Mouse (Mus musculus) liver, embryonic 15.5 days (tissue): Measurements from ENCODE around the gene Man2c1. TPM values are rescaled to one million over a fixed set of nuclear protein-coding genes. Genes with fewer than 3 reads are reported as not detected.

ENCODE experiments used
- ATAC-seq: fragments of 200-750 bp; cut with Nextera tagmentation; 2 replicates; pipeline ENCODE4 v1.8.0; 2017; ENCODE audit warnings: moderate number of reproducible peaks, mild to moderate bottlenecking, moderate library complexity; ENCODE audit not compliant: insufficient read depth
- H3K27ac ChIP-seq: fragments of 300-500 bp; sonication (generic); replicated peaks from 2 replicates; pipeline ENCODE4 v1.5.1; 2015; ENCODE audit warnings: mild to moderate bottlenecking, inconsistent platforms
- H3K27me3 ChIP-seq: fragments of 300-500 bp; sonication (generic); 2 replicates; pipeline ENCODE4 v1.6.1; 2015; ENCODE audit warnings: mild to moderate bottlenecking, inconsistent platforms
- H3K36me3 ChIP-seq: fragments of 300-500 bp; sonication (generic); replicated peaks from 2 replicates; pipeline ENCODE4 v1.6.1; 2015; ENCODE audit warnings: moderate library complexity, mild to moderate bottlenecking, inconsistent platforms
- H3K4me1 ChIP-seq: fragments of 300-500 bp; sonication (generic); replicated peaks from 2 replicates; pipeline ENCODE4 v1.6.1; 2015; ENCODE audit warnings: inconsistent platforms
- H3K4me2 ChIP-seq: fragments of 300-500 bp; sonication (generic); 2 replicates; pipeline ENCODE4 v1.6.1; 2015; ENCODE audit warnings: moderate library complexity, mild to moderate bottlenecking, inconsistent platforms
- H3K4me3 ChIP-seq: fragments of 300-500 bp; sonication (generic); replicated peaks from 2 replicates; pipeline ENCODE4 v1.5.1; 2015; ENCODE audit warnings: mild to moderate bottlenecking, inconsistent platforms
- H3K9ac ChIP-seq: fragments of 300-500 bp; sonication (generic); 2 replicates; pipeline ENCODE4 v1.6.1; 2015; ENCODE audit warnings: moderate library complexity, mild to moderate bottlenecking, inconsistent platforms
- H3K9me3 ChIP-seq: fragments of 300-500 bp; sonication (generic); replicated peaks from 2 replicates; pipeline ENCODE4 v1.6.1; 2016; ENCODE audit warnings: inconsistent platforms
- WGBS: fragments of 180-500 bp; shearing (Covaris S2); methylation state at CpG from one replicate; pipeline ENCODE4 v1.1.7; 2015; ENCODE audit warnings: mixed read lengths; ENCODE audit not compliant: insufficient replicate concordance; 5-methylcytosine and 5-hydroxymethylcytosine counted together
- polyA plus RNA-seq: library from polyadenylated mRNA; unstranded; fragments of >200 nt; fragmentation: Nextera tagmentation; extraction: Ambion mirVana; gene quantifications from 2 replicates; pipeline ENCODE4 v1.2.1, GENCODE M21; 2015

Man2c1 gene
- 16.5 and 17.0 TPM in 2 replicates for polyA plus RNA-seq

- Histone ChIP-seq H3K36me3 (peaks cover 43% of the 10 kb centered on the region), H3K4me3 (peak within 1 kb of the TSS; percentile 64), H3K27me3 (no peaks in the 10 kb centered on the region), H3K4me2 (peak within 1 kb of the TSS; percentile 88), H3K4me1 (peaks cover 24% of the 10 kb centered on the region), H3K9ac (peak within 1 kb of the TSS; percentile 64), H3K9me3 (no peaks in the 10 kb centered on the region), H3K27ac (peak within 1 kb of the TSS; percentile 89)
- under 1% methylated on average over 58 of the region's 58 CpGs for WGBS
- ATAC-seq = peak; percentile 89
These were observed at the start of gene Man2c1 for GRCm38 (mm10) chr9:57130577-57131433. TSS of gene Man2c1 (plus strand) at chr9:57130690.

- H3K36me3 ChIP-seq = peaks cover 39% of the 10 kb centered on the region
- 78% methylated on average over 3 of the region's 3 CpGs for WGBS
These were observed 48.3 kb upstream of the Man2c1 start for GRCm38 (mm10) chr9:57082236-57082635.

GRCm38 (mm10) chr9:57117261-57117755 is 13.2 kb upstream of the Man2c1 start:
- Histone ChIP-seq H3K9me3 (no peaks in the 10 kb centered on the region), H3K36me3 (peaks cover 89% of the 10 kb centered on the region), H3K27ac (no peak overlapping the region), H3K27me3 (no peaks in the 10 kb centered on the region), H3K4me1 (no peaks in the 10 kb centered on the region), H3K4me3 (no peak overlapping the region), H3K4me2 (no peak overlapping the region), H3K9ac (no peak overlapping the region)
- ATAC-seq = no peak
- WGBS = 84% methylated on average over 13 of the region's 13 CpGs

More at GRCm38 (mm10) chr9:57082236-57082635, 48.3 kb upstream of the Man2c1 start:
- Histone ChIP-seq H3K9ac (no peak overlapping the region), H3K9me3 (no peaks in the 10 kb centered on the region), H3K4me3 (no peak overlapping the region), H3K27ac (no peak overlapping the region), H3K4me1 (peaks cover 15% of the 10 kb centered on the region), H3K4me2 (no peak overlapping the region), H3K27me3 (no peaks in the 10 kb centered on the region)
- ATAC-seq = no peak

GRCm38 (mm10) chr9:57129641-57130040 is 849 bp upstream of the Man2c1 start:
- Histone ChIP-seq H3K4me3 (peak overlapping the region; percentile 64), H3K36me3 (peaks cover 44% of the 10 kb centered on the region), H3K27ac (0 out of 2 replicates have a peak overlapping the region, but pooled peaks have one; percentile 21), H3K9ac (peak overlapping the region; percentile 64; the same call in 1 of the 2 replicates), H3K27me3 (no peaks in the 10 kb centered on the region), H3K9me3 (no peaks in the 10 kb centered on the region), H3K4me1 (peaks cover 24% of the 10 kb centered on the region), H3K4me2 (peak overlapping the region; percentile 88)
- ATAC-seq = no peak

DNA sequence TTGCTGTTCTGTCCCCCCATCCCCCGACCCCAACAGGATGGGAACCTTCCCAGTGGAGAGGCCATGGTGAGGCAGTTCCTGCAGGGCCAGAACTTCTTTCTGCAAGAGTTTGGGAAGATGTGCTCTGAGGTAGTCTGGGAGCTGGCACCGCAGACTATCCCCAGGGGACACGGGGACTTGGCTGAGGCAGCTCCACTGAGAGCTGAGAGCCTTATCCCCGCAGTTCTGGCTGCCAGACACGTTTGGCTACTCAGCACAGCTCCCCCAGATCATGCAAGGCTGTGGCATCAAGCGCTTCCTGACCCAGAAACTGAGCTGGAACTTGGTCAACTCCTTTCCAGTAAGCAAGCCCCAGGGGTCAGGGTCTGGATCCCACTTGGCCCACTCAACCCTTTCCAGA is 6.8 kb downstream of the Man2c1 start:
- peaks cover 72% of the 10 kb centered on the region for H3K36me3 ChIP-seq
- H3K9me3 ChIP-seq = no peaks in the 10 kb centered on the region
- 81% methylated on average over 6 of the region's 6 CpGs for whole genome bisulfite sequencing
- no peaks in the 10 kb centered on the region for H3K4me1 ChIP-seq
- H3K9ac ChIP-seq = no peak overlapping the region
- H3K27ac ChIP-seq = no peak overlapping the region
- H3K4me2 ChIP-seq = no peak overlapping the region
- ATAC-seq = no peak
- H3K27me3 ChIP-seq = no peaks in the 10 kb centered on the region
- H3K4me3 ChIP-seq = no peak overlapping the region

DNA sequence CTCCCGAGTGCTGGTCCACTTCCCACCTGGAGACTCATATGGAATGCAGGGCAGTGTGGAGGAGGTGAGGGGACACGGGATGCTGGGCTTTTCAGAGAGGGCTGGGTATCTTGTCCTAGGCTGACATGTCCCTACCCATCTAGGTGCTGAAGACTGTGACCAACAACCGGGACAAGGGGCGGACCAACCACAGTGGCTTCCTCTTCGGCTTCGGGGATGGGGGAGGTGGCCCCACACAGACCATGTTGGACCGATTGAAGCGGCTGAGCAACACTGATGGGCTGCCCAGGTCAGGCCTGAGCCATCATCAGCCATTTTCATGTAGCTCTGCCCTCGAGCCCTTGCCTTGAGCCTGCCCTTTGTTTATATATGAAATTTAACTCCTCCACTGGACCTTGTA is 7.3 kb downstream of the Man2c1 start:
- H3K4me3 ChIP-seq = no peak overlapping the region
- no peak overlapping the region for H3K4me2 ChIP-seq
- no peak overlapping the region for H3K27ac ChIP-seq
- ATAC-seq = no peak
- no peaks in the 10 kb centered on the region for H3K4me1 ChIP-seq
- no peaks in the 10 kb centered on the region for H3K27me3 ChIP-seq
- H3K9ac ChIP-seq = no peak overlapping the region
- H3K36me3 ChIP-seq = peaks cover 74% of the 10 kb centered on the region
- no peaks in the 10 kb centered on the region for H3K9me3 ChIP-seq
- 65% methylated on average over 9 of the region's 9 CpGs for WGBS

DNA sequence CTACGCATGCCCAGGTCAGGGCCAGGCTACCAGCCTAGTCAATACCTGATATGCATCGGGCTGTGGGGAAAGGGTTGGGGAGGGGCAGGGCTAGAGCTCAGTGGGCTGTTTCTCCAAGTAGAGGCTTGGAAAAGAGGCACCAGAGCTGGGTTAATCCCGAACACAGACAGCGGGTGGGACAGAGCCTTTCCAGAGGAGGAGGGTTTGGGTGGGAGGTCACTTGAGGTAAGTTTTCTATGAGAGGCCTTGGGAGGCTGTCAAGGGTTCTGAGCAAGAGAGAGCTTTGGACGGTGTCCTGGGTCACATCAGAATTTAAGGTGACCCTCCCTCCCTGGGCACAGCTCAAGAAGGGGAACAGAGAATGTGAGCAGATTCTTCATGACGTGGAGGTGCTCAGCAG is 8.0 kb downstream of the Man2c1 start:
- no peak for ATAC-seq
- H3K36me3 ChIP-seq = peaks cover 74% of the 10 kb centered on the region
- no peaks in the 10 kb centered on the region for H3K4me1 ChIP-seq
- no peak overlapping the region for H3K4me3 ChIP-seq
- WGBS = 74% methylated on average over 6 of the region's 6 CpGs
- H3K9ac ChIP-seq = no peak overlapping the region
- H3K27me3 ChIP-seq = no peaks in the 10 kb centered on the region
- H3K4me2 ChIP-seq = no peak overlapping the region
- H3K27ac ChIP-seq = no peak overlapping the region
- H3K9me3 ChIP-seq = no peaks in the 10 kb centered on the region

GRCm38 (mm10) chr9:57139110-57139509 is 8.6 kb downstream of the Man2c1 start:
- Histone ChIP-seq H3K4me3 (no peak overlapping the region), H3K27me3 (no peaks in the 10 kb centered on the region), H3K27ac (no peak overlapping the region), H3K9ac (no peak overlapping the region), H3K4me2 (no peak overlapping the region), H3K4me1 (no peaks in the 10 kb centered on the region), H3K9me3 (no peaks in the 10 kb centered on the region), H3K36me3 (peaks cover 72% of the 10 kb centered on the region)
- no peak for ATAC-seq
- WGBS = 84% methylated on average over 9 of the region's 9 CpGs

DNA sequence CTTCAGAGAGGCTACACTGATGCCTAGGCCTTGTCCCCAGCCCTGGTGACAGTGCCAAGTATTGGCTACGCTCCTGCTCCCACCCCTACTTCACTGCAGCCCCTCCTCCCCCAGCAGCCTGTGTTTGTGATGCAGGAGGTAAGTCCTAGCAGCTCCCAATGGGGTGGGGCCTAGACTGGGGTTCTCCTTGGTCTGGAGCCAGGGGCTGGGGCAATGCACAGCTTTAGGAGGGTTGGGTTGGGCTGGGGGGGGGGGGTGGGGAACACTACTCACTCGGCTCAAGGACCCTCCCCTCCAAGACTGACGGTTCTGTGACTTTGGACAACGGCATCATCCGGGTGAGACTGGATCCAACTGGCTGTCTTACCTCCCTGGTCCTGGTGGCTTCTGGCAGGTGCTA is 9.1 kb downstream of the Man2c1 start:
- H3K9ac ChIP-seq = no peak overlapping the region
- no peaks in the 10 kb centered on the region for H3K9me3 ChIP-seq
- no peak for ATAC-seq
- whole genome bisulfite sequencing = 86% methylated on average over 5 of the region's 5 CpGs
- H3K4me3 ChIP-seq = no peak overlapping the region
- H3K27ac ChIP-seq = no peak overlapping the region
- peaks cover 70% of the 10 kb centered on the region for H3K36me3 ChIP-seq
- H3K27me3 ChIP-seq = no peaks in the 10 kb centered on the region
- no peaks in the 10 kb centered on the region for H3K4me1 ChIP-seq
- no peak overlapping the region for H3K4me2 ChIP-seq

GRCm38 (mm10) chr9:57141417-57142353 is 11.2 kb downstream of the Man2c1 start:
- Histone ChIP-seq H3K4me1 (no peaks in the 10 kb centered on the region), H3K27ac (no peak overlapping the region), H3K9ac (no peak overlapping the region), H3K4me3 (no peak overlapping the region), H3K9me3 (no peaks in the 10 kb centered on the region), H3K36me3 (peaks cover 52% of the 10 kb centered on the region), H3K27me3 (no peaks in the 10 kb centered on the region), H3K4me2 (no peak overlapping the region)
- no peak for ATAC-seq
- WGBS = 70% methylated on average over 17 of the region's 17 CpGs

GRCm38 (mm10) chr9:57143212-57143611 is 12.7 kb downstream of the Man2c1 start:
- Histone ChIP-seq H3K4me3 (no peak overlapping the region), H3K4me1 (peaks cover 11% of the 10 kb centered on the region), H3K9me3 (no peaks in the 10 kb centered on the region), H3K27ac (no peak overlapping the region), H3K4me2 (no peak overlapping the region), H3K9ac (no peak overlapping the region), H3K36me3 (peaks cover 39% of the 10 kb centered on the region), H3K27me3 (no peaks in the 10 kb centered on the region)
- no peak for ATAC-seq
- WGBS = 71% methylated on average over 11 of the region's 11 CpGs
